Mouse (Mus musculus): ENCODE measurements at regions not wholly inside any gene's neighbourhood (a gene's known extent, or its start where the extent isn't known, plus 50 kb on each side); places are given as distances from the start of the nearest gene placed in this dataset.

GRCm38 (mm10) chr14:61809716-61810437 lies 202.6 kb downstream of the Kcnrg start:
- Histone ChIP-seq H3K36me3 (no peaks in the 10 kb centered on the region), H3K4me2 (replicated peaks) (no peak overlapping the region), H3K4me1 (peaks cover 14% of the 10 kb centered on the region), H3K4me3 (no peak overlapping the region), H3K27me3 (no peaks in the 10 kb centered on the region), H3K27ac (replicated peaks) (no peak overlapping the region), H3K9ac (replicated peaks) (no peak overlapping the region), H3K9me3 (no peaks in the 10 kb centered on the region)
- 74% methylated on average over 10 of the region's 10 CpGs for WGBS
- ATAC-seq (replicated peaks), result no peak

GRCm38 (mm10) chr14:61810836-61811235 lies 203.6 kb downstream of the Kcnrg start:
- no peak for ATAC-seq (replicated peaks)
- no peak overlapping the region for H3K4me2 ChIP-seq (replicated peaks)
- WGBS, result 85% methylated on average over 5 of the region's 5 CpGs
- no peak overlapping the region for H3K27ac ChIP-seq (replicated peaks)
- H3K9me3 ChIP-seq, result no peaks in the 10 kb centered on the region
- no peak overlapping the region for H3K4me3 ChIP-seq
- peaks cover 14% of the 10 kb centered on the region for H3K4me1 ChIP-seq
- no peak overlapping the region for H3K9ac ChIP-seq (replicated peaks)
- H3K36me3 ChIP-seq, result no peaks in the 10 kb centered on the region
- H3K27me3 ChIP-seq, result no peaks in the 10 kb centered on the region

GRCm38 (mm10) chr14:61817711-61818110 lies 210.5 kb downstream of the Kcnrg start:
- no peaks in the 10 kb centered on the region for H3K27me3 ChIP-seq
- no peak overlapping the region for H3K27ac ChIP-seq (replicated peaks)
- H3K4me1 ChIP-seq, result no peaks in the 10 kb centered on the region
- no peak overlapping the region for H3K4me3 ChIP-seq
- no peak overlapping the region for H3K4me2 ChIP-seq (replicated peaks)
- 71% methylated on average over 11 of the region's 11 CpGs for WGBS
- no peak overlapping the region for H3K9ac ChIP-seq (replicated peaks)
- ATAC-seq (replicated peaks), result no peak
- no peaks in the 10 kb centered on the region for H3K9me3 ChIP-seq
- no peaks in the 10 kb centered on the region for H3K36me3 ChIP-seq

GRCm38 (mm10) chr14:61818365-61818764 lies 211.1 kb downstream of the Kcnrg start:
- Histone ChIP-seq H3K4me3 (no peak overlapping the region), H3K27ac (replicated peaks) (no peak overlapping the region), H3K36me3 (no peaks in the 10 kb centered on the region), H3K4me2 (replicated peaks) (no peak overlapping the region), H3K9ac (replicated peaks) (no peak overlapping the region), H3K27me3 (no peaks in the 10 kb centered on the region), H3K9me3 (no peaks in the 10 kb centered on the region), H3K4me1 (no peaks in the 10 kb centered on the region)
- no peak for ATAC-seq (replicated peaks)
- 98% methylated on average over 2 of the region's 2 CpGs for WGBS

GRCm38 (mm10) chr14:61819251-61819650 lies 212.0 kb downstream of the Kcnrg start:
- Histone ChIP-seq H3K9me3 (no peaks in the 10 kb centered on the region), H3K4me3 (no peak overlapping the region), H3K36me3 (no peaks in the 10 kb centered on the region), H3K27me3 (no peaks in the 10 kb centered on the region), H3K4me1 (no peaks in the 10 kb centered on the region), H3K4me2 (replicated peaks) (no peak overlapping the region), H3K9ac (replicated peaks) (no peak overlapping the region), H3K27ac (replicated peaks) (no peak overlapping the region)
- 79% methylated on average over 2 of the region's 2 CpGs for WGBS
- no peak for ATAC-seq (replicated peaks)

- Histone ChIP-seq H3K4me2 (replicated peaks) (no peak overlapping the region), H3K9ac (replicated peaks) (no peak overlapping the region), H3K27ac (replicated peaks) (no peak overlapping the region), H3K4me1 (no peaks in the 10 kb centered on the region), H3K27me3 (no peaks in the 10 kb centered on the region), H3K9me3 (no peaks in the 10 kb centered on the region), H3K36me3 (no peaks in the 10 kb centered on the region), H3K4me3 (no peak overlapping the region)
- WGBS, result 78% methylated on average over 8 of the region's 8 CpGs
- no peak for ATAC-seq (replicated peaks)
Measured at GRCm38 (mm10) chr14:61834291-61834936, 227.2 kb downstream of the Kcnrg start.

- H3K9me3 ChIP-seq, result no peaks in the 10 kb centered on the region
- H3K4me1 ChIP-seq, result no peaks in the 10 kb centered on the region
- H3K36me3 ChIP-seq, result no peaks in the 10 kb centered on the region
- H3K4me2 ChIP-seq (replicated peaks), result no peak overlapping the region
- H3K4me3 ChIP-seq, result no peak overlapping the region
- H3K9ac ChIP-seq (replicated peaks), result no peak overlapping the region
- WGBS, result 80% methylated on average over 6 of the region's 6 CpGs
- no peak for ATAC-seq (replicated peaks)
- H3K27me3 ChIP-seq, result no peaks in the 10 kb centered on the region
- H3K27ac ChIP-seq (replicated peaks), result no peak overlapping the region
Measured at GRCm38 (mm10) chr14:61835729-61836128, 228.5 kb downstream of the Kcnrg start.

GRCm38 (mm10) chr14:61836231-61836630 lies 229.0 kb downstream of the Kcnrg start:
- H3K36me3 ChIP-seq, result no peaks in the 10 kb centered on the region
- no peaks in the 10 kb centered on the region for H3K9me3 ChIP-seq
- WGBS, result 70% methylated on average over 6 of the region's 6 CpGs
- H3K4me3 ChIP-seq, result no peak overlapping the region
- H3K27ac ChIP-seq (replicated peaks), result no peak overlapping the region
- H3K4me1 ChIP-seq, result no peaks in the 10 kb centered on the region
- no peaks in the 10 kb centered on the region for H3K27me3 ChIP-seq
- no peak overlapping the region for H3K9ac ChIP-seq (replicated peaks)
- ATAC-seq (replicated peaks), result no peak
- H3K4me2 ChIP-seq (replicated peaks), result no peak overlapping the region

- Histone ChIP-seq H3K9ac (replicated peaks) (no peak overlapping the region), H3K4me2 (replicated peaks) (no peak overlapping the region), H3K9me3 (no peaks in the 10 kb centered on the region), H3K4me1 (no peaks in the 10 kb centered on the region), H3K36me3 (no peaks in the 10 kb centered on the region), H3K27ac (replicated peaks) (no peak overlapping the region), H3K27me3 (no peaks in the 10 kb centered on the region), H3K4me3 (no peak overlapping the region)
- WGBS, result 35% methylated on average over 4 of the region's 4 CpGs
- ATAC-seq (replicated peaks), result peak; percentile 64
Measured at GRCm38 (mm10) chr14:61836965-61837364, 229.7 kb downstream of the Kcnrg start.

GRCm38 (mm10) chr14:61837851-61838250 lies 230.6 kb downstream of the Kcnrg start:
- Histone ChIP-seq H3K27ac (replicated peaks) (no peak overlapping the region), H3K4me1 (no peaks in the 10 kb centered on the region), H3K9me3 (no peaks in the 10 kb centered on the region), H3K9ac (replicated peaks) (no peak overlapping the region), H3K27me3 (no peaks in the 10 kb centered on the region), H3K36me3 (no peaks in the 10 kb centered on the region), H3K4me2 (replicated peaks) (no peak overlapping the region), H3K4me3 (no peak overlapping the region)
- no peak for ATAC-seq (replicated peaks)
- WGBS, result 87% methylated on average over 8 of the region's 8 CpGs

- Histone ChIP-seq H3K27me3 (no peaks in the 10 kb centered on the region), H3K4me3 (no peak overlapping the region), H3K9ac (replicated peaks) (no peak overlapping the region), H3K36me3 (no peaks in the 10 kb centered on the region), H3K9me3 (no peaks in the 10 kb centered on the region), H3K27ac (replicated peaks) (no peak overlapping the region), H3K4me2 (replicated peaks) (no peak overlapping the region), H3K4me1 (no peaks in the 10 kb centered on the region)
- ATAC-seq (replicated peaks), result no peak
- WGBS, result 81% methylated on average over 4 of the region's 4 CpGs
Measured at GRCm38 (mm10) chr14:61842476-61842875, 235.2 kb downstream of the Kcnrg start.

- Histone ChIP-seq H3K4me1 (no peaks in the 10 kb centered on the region), H3K9me3 (no peaks in the 10 kb centered on the region), H3K36me3 (no peaks in the 10 kb centered on the region), H3K27me3 (no peaks in the 10 kb centered on the region), H3K4me2 (replicated peaks) (no peak overlapping the region), H3K27ac (replicated peaks) (no peak overlapping the region), H3K9ac (replicated peaks) (no peak overlapping the region), H3K4me3 (no peak overlapping the region)
- no peak for ATAC-seq (replicated peaks)
- WGBS, result 86% methylated on average over 5 of the region's 5 CpGs
Measured at GRCm38 (mm10) chr14:61846441-61846840, 239.2 kb downstream of the Kcnrg start.

- no peaks in the 10 kb centered on the region for H3K9me3 ChIP-seq
- H3K4me1 ChIP-seq, result no peaks in the 10 kb centered on the region
- H3K27me3 ChIP-seq, result no peaks in the 10 kb centered on the region
- no peak for ATAC-seq (replicated peaks)
- H3K36me3 ChIP-seq, result no peaks in the 10 kb centered on the region
- no peak overlapping the region for H3K9ac ChIP-seq (replicated peaks)
- H3K27ac ChIP-seq (replicated peaks), result no peak overlapping the region
- no peak overlapping the region for H3K4me3 ChIP-seq
- no peak overlapping the region for H3K4me2 ChIP-seq (replicated peaks)
- 80% methylated on average over 4 of the region's 4 CpGs for WGBS
Measured at GRCm38 (mm10) chr14:61850244-61850643, 243.0 kb downstream of the Kcnrg start.
